Mouse (Mus musculus): ENCODE results near the gene Rps21.

The Rps21 gene

DNA sequence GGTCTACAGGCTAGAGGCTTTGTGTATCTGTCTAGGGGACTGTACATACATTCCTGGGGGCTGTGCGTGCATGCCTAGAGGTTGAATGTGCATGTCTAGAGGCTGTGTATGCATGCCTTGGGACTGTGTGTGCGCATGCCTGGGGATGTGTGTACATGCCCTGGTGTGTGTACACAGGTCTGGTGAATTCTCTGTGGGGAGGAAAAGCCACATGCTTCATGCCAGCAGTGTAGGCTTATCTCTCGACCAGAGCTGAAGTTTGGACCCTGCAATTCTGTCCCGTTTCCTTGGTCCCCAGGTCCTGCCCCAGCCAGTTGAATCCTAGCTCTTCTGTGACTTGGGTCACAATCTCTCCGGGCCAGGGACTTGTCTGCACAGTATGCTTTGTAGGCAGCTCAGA lies 34.4 kb downstream of the Rps21 start:
- DNase-seq (ENCODE audit: low spot score), result no peak

GRCm38 (mm10) chr2:180292026-180292425 lies 34.8 kb downstream of the Rps21 start:
- peak; percentile 36 for DNase-seq (ENCODE audit: low spot score)

- no peak for DNase-seq (ENCODE audit: low spot score)
Observed at GRCm38 (mm10) chr2:180292906-180293305, 35.7 kb downstream of the Rps21 start.

DNA sequence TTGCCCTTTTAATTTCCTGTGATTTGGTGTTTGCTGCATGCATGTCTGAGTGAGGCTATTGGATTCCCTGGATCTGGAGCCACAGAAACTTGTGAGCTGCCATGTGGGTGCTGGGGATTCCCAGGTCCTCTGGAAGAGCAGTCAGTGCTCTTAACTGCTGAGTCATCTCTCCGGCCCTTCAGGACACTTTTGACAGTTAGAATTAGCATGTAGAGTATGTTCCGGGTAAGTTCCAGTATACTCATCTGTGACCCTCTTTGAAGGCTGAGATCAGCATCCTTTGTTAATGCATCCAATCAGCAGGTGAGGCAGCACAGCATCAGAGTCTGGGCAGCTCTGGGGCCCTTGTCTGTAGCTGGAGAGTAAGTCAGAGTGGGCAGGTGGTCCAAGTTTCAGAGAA lies 43.1 kb downstream of the Rps21 start:
- no peak for DNase-seq (ENCODE audit: low spot score)

GRCm38 (mm10) chr2:180300771-180301170 lies 43.6 kb downstream of the Rps21 start:
- DNase-seq (ENCODE audit: low spot score), result no peak

DNA sequence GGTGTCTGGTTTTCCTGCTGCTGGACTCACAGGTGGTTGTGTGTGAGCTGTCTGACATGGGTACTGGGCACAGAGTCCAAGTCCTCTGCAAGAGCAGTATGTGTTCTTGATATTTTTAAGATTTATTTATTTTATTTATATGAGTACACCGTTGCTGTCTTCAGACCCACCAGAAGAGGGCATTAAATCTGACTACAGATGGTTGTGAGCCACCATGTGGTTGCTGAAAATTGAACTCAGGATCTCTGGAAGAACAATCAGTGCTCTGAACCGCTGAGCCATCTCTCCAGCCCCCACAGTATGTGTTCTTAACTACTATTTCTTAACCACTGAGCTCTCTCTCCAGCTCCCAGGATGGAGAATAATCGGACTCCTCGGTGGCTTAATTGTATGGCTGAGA lies 45.0 kb downstream of the Rps21 start:
- no peak for DNase-seq (ENCODE audit: low spot score)

GRCm38 (mm10) chr2:180303468-180303867 lies 46.3 kb downstream of the Rps21 start:
- DNase-seq (ENCODE audit: low spot score), result peak; percentile 37

DNA sequence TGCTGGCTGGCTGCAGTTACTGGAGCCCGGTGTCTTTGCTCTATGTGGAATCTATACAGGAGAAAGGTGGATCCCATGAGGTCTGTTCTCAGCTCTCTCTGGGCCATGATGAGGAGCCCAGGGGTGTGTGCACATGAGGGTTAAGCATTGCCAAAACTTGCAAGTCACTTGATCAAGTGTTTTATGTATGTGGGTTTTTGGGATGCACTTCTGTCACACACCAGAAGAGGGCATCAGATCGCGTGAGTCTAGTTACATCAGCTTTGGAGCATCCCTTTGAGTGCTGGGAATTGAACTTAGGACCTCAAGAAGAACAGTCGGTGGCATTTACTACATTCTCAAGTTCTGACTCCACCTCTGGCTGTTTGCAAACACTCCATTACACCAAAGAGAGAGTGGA lies 47.4 kb downstream of the Rps21 start:
- DNase-seq (ENCODE audit: low spot score), result no peak

- no peak for DNase-seq (ENCODE audit: low spot score)
Observed at GRCm38 (mm10) chr2:180305490-180305889, 48.3 kb downstream of the Rps21 start.

DNA sequence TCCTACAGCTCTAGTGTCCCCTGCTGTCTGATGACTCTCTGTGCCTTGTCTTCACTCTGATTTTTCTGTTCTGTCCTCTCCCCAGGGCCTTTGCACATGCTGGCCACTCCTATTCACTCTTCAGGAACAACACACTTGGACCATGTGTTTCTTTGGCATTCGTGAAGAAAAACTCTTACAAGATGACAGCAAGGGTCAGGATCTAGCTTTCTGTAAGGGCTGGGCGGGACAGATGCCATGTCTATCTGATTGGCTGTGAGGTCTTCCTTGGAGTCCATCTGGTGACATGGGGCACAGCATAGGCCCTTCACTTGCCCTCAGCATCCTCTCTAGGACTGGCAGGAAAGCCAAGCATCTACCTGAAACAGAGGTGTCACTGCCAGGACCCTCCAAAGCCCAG lies 48.8 kb downstream of the Rps21 start:
- no peak for DNase-seq (ENCODE audit: low spot score)

DNA sequence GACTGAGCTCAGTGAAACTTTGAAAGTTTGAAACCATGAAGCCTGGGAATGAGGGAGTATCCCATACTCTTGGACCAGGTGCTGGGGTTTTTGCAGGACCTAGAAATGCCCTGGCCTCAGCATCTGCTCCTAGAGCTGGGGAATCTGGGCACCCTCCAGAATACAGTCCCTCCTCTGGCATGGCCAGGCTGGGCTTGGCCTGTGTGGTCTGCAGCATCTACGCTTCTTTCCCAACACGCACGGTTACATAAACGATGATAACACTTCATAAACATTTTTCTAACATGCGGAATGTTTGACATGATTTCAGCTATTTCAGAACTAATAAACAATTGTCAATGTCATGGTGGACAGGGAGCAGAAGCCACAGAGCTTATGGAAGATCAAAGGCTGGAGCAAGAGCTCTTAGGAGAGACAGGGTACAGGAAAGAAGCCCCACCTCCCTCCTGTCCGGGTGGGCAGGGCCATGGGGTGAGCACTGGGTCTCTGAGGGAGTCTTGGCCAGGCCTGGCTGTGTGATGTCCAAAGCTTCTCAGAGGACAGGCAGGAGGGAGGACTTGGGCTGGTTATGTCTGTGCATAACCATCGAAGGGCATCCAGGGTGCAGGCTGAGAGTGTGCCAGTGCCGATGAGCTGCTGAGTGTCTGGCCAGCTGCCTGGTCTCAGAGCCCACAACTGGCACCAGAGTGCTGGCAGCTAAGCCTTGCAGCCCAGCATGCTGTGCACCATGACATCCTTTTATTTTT lies 49.4 kb downstream of the Rps21 start:
- DNase-seq (ENCODE audit: low spot score), result peak; percentile 66

GRCm38 (mm10) chr2:180307680-180308079 lies 50.5 kb downstream of the Rps21 start:
- no peak for DNase-seq (ENCODE audit: low spot score)

All from lung, postnatal 25 days (tissue).